Mouse (Mus musculus) lung, adult 2 months (tissue): ENCODE measurements around the gene Ppard.

Experiments
- CTCF ChIP-seq: fragments of 200-500 bp; IDR thresholded peaks from 2 replicates; pipeline ENCODE4 v1.5.1; 2011; ENCODE audit warnings: mild to moderate bottlenecking, low read length, control low read depth; ENCODE audit not compliant: insufficient read depth
- POLR2A ChIP-seq: fragments of 200-500 bp; IDR thresholded peaks from 2 replicates; pipeline ENCODE4 v1.6.1; 2011; ENCODE audit warnings: low read depth, mild to moderate bottlenecking, control low read depth, low read length, borderline replicate concordance; ENCODE audit errors: extremely low read depth

DNA sequence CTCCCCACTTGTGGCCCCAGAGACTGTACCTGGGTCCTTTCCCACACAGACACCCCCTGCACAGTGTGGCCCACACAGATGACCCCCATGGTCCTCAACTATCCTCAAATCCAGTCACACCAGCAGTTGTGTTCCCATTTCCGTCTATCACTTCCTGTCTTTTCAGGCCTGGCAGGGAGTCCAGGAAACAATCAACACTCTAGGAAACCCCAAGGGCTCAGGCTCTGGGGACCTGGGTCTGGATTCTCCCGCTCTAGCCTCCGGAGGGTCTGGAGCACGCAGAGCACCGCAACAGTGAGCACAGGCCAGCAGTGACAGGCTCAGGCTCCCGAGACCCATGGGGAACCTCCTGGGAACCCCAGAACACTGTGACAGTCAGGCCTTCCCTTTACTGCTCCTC lies 115.7 kb downstream of the Ppard start:
- no peak for TF ChIP-seq POLR2A
- TF ChIP-seq CTCF: no peak
